Mouse (Mus musculus) mouse trophoblast stem cell (cell line): ENCODE data around the gene Pnp2.

Source experiments
- in situ Hi-C, 2 experiments: fragments of 300-500 bp; cut with MseI, MboI; formaldehyde crosslinking; loops; 2 replicates in 1 of 2; 3 replicates in 1 of 2; pipeline ENCODE4 v1.15.1; 2025

Gene Pnp2

GRCm38 (mm10) chr14:51008781-51009180 is 53.0 kb downstream of the Pnp2 start:
- in situ Hi-C loops, result no loop called here

- in situ Hi-C loops, result no loop called here
Observed at GRCm38 (mm10) chr14:51009572-51009971, 53.8 kb downstream of the Pnp2 start.
